Mouse (Mus musculus) thymus, adult 2 months (tissue): ENCODE measurements around the gene Akap7. TPM values are rescaled to one million over a fixed set of nuclear protein-coding genes. Genes with fewer than 3 reads are reported as not detected.
"Not testable (repeated sequence)": the region's sequence is repeated elsewhere in the genome, so short reads cannot be mapped to it uniquely, and the experiment has no call there.

Experiments used
- DNase-seq: peaks from one replicate; pipeline ENCODE4 v3.0.0; 2021
- H3K27ac ChIP-seq: fragments of 200-500 bp; 2 replicates; pipeline ENCODE4 v1.5.1; 2012; ENCODE audit warnings: low read length, control low read depth; ENCODE audit not compliant: control insufficient read depth, insufficient read depth
- H3K27me3 ChIP-seq: fragments of 200-500 bp; 2 replicates; pipeline ENCODE4 v1.6.1; 2012; ENCODE audit warnings: mild to moderate bottlenecking, low read length, moderate library complexity, mixed read lengths; ENCODE audit not compliant: control insufficient read depth, insufficient read depth
- H3K36me3 ChIP-seq: fragments of 200-500 bp; 2 replicates; pipeline ENCODE4 v1.6.1; 2012; ENCODE audit warnings: mild to moderate bottlenecking, low read length, moderate library complexity; ENCODE audit not compliant: control insufficient read depth, insufficient read depth
- H3K4me1 ChIP-seq: fragments of 200-500 bp; replicated peaks from 2 replicates; pipeline ENCODE4 v1.6.1; 2012; ENCODE audit warnings: low read length; ENCODE audit not compliant: control insufficient read depth, insufficient read depth
- H3K4me3 ChIP-seq: fragments of 200-500 bp; 2 replicates; pipeline ENCODE4 v1.5.1; 2012; ENCODE audit warnings: mild to moderate bottlenecking, low read length, control low read depth, moderate library complexity; ENCODE audit not compliant: control insufficient read depth, insufficient read depth
- CTCF ChIP-seq: fragments of 200-500 bp; IDR thresholded peaks from 2 replicates; pipeline ENCODE4 v1.5.1; 2012; ENCODE audit warnings: mild to moderate bottlenecking, control low read depth, low read length, moderate library complexity, borderline replicate concordance; ENCODE audit not compliant: control insufficient read depth, poor library complexity, insufficient read depth; ENCODE audit errors: extremely low read depth
- POLR2A ChIP-seq: fragments of 200-500 bp; IDR thresholded peaks from 2 replicates; pipeline ENCODE4 v1.6.1; 2012; ENCODE audit warnings: mild to moderate bottlenecking, low read length, control low read depth, moderate library complexity; ENCODE audit not compliant: control insufficient read depth, poor library complexity, insufficient read depth; ENCODE audit errors: extremely low read depth
- WGBS: fragments of 180-500 bp; shearing (Covaris S2); methylation state at CpG from one replicate; pipeline ENCODE4 v1.1.7; 2018; 5-methylcytosine and 5-hydroxymethylcytosine counted together
- polyA plus RNA-seq: library from polyadenylated mRNA; depleted of rRNA; stranded (reverse); fragments of >200 nt; gene quantifications from 2 replicates; pipeline ENCODE4 v1.2.3, GENCODE M21; 2012

The Akap7 gene
- polyA plus RNA-seq, 1 experiment, result 1.8 TPM

GRCm38 (mm10) chr10:25200691-25201090 lies 107.0 kb downstream of the Akap7 start:
- WGBS, result 52% methylated on average over 7 of the region's 7 CpGs
- Histone ChIP-seq H3K36me3 (no peaks in the 10 kb centered on the region), H3K4me1 (no peaks in the 10 kb centered on the region), H3K4me3 (no peak overlapping the region), H3K27me3 (no peaks in the 10 kb centered on the region), H3K27ac (no peak overlapping the region)
- DNase-seq, result no peak
- no peak for TF ChIP-seq CTCF
- no peak for TF ChIP-seq POLR2A

GRCm38 (mm10) chr10:25199510-25200353 lies 107.9 kb downstream of the Akap7 start:
- peak; percentile 17 for DNase-seq
- Histone ChIP-seq H3K27me3 (no peaks in the 10 kb centered on the region), H3K27ac (no peak overlapping the region), H3K36me3 (no peaks in the 10 kb centered on the region), H3K4me3 (no peak overlapping the region), H3K4me1 (no peaks in the 10 kb centered on the region)
- no peak for TF ChIP-seq CTCF
- TF ChIP-seq POLR2A, result no peak
- WGBS, result 21% methylated on average over 32 of the region's 32 CpGs

GRCm38 (mm10) chr10:25198575-25198974 lies 109.1 kb downstream of the Akap7 start:
- Histone ChIP-seq H3K4me1 (no peaks in the 10 kb centered on the region), H3K27ac (no peak overlapping the region), H3K4me3 (no peak overlapping the region), H3K36me3 (no peaks in the 10 kb centered on the region), H3K27me3 (no peaks in the 10 kb centered on the region)
- 73% methylated on average over 12 of the region's 12 CpGs for WGBS
- DNase-seq, result peak; percentile 22
- TF ChIP-seq CTCF (no peak), POLR2A (no peak)

- no peak overlapping the region for H3K27ac ChIP-seq
- no peaks in the 10 kb centered on the region for H3K36me3 ChIP-seq
- H3K27me3 ChIP-seq, result no peaks in the 10 kb centered on the region
- 94% methylated on average over 9 of the region's 9 CpGs for WGBS
- no peaks in the 10 kb centered on the region for H3K4me1 ChIP-seq
- H3K4me3 ChIP-seq, result no peak overlapping the region
- TF ChIP-seq CTCF (no peak), POLR2A (no peak)
- no peak for DNase-seq
These were observed 109.6 kb downstream of the Akap7 start for GRCm38 (mm10) chr10:25198048-25198447.

GRCm38 (mm10) chr10:25192180-25193073 lies 115.2 kb downstream of the Akap7 start:
- H3K36me3 ChIP-seq, result no peaks in the 10 kb centered on the region
- DNase-seq, result no peak
- H3K27me3 ChIP-seq, result no peaks in the 10 kb centered on the region
- TF ChIP-seq POLR2A (no peak), CTCF (no peak)
- no peaks in the 10 kb centered on the region for H3K4me1 ChIP-seq
- 89% methylated on average over 5 of the region's 5 CpGs for WGBS
- H3K27ac ChIP-seq, result no peak overlapping the region
- H3K4me3 ChIP-seq, result no peak overlapping the region

GRCm38 (mm10) chr10:25191166-25191565 lies 116.5 kb downstream of the Akap7 start:
- TF ChIP-seq CTCF (no peak), POLR2A (no peak)
- Histone ChIP-seq H3K27me3 (no peaks in the 10 kb centered on the region), H3K4me1 (no peaks in the 10 kb centered on the region), H3K36me3 (no peaks in the 10 kb centered on the region), H3K4me3 (no peak overlapping the region), H3K27ac (no peak overlapping the region)
- DNase-seq, result no peak
- 96% methylated on average over 4 of the region's 4 CpGs for WGBS

GRCm38 (mm10) chr10:25186240-25186639 lies 121.4 kb downstream of the Akap7 start:
- 48% methylated on average over 9 of the region's 9 CpGs for WGBS
- H3K36me3 ChIP-seq, H3K4me3 ChIP-seq, DNase-seq, H3K27ac ChIP-seq, H3K4me1 ChIP-seq, H3K27me3 ChIP-seq: not testable (repeated sequence)
